Mouse (Mus musculus) liver, postnatal 0 days (tissue): ENCODE data around the gene Zfp609. TPM values are rescaled to one million over a fixed set of nuclear protein-coding genes. Genes with fewer than 3 reads are reported as not detected.
A peak's percentile ranks its signal among the peaks of the same experiment; 100 is the strongest.
"Not testable (repeated sequence)": the region's sequence is repeated elsewhere in the genome, so short reads cannot be mapped to it uniquely, and the experiment has no call there.

Experiments
- ATAC-seq: fragments of 200-750 bp; cut with Nextera tagmentation; 2 replicates; pipeline ENCODE4 v1.8.0; 2017; ENCODE audit warnings: mild to moderate bottlenecking, moderate library complexity
- DNase-seq: peaks from one replicate; pipeline ENCODE4 v3.0.0-alpha.2; 2016
- H3K27ac ChIP-seq: fragments of 300-500 bp; sonication (generic); 2 replicates; pipeline ENCODE4 v1.5.1; 2014; ENCODE audit warnings: antibody characterized with exemption, moderate library complexity, mild to moderate bottlenecking, low read depth
- H3K27me3 ChIP-seq: fragments of 300-500 bp; sonication (generic); 2 replicates; pipeline ENCODE4 v1.6.1; 2014; ENCODE audit warnings: low read length, control low read depth, mixed read lengths; ENCODE audit not compliant: insufficient read depth
- H3K36me3 ChIP-seq: fragments of 300-500 bp; sonication (generic); replicated peaks from 2 replicates; pipeline ENCODE4 v1.6.1; 2014; ENCODE audit warnings: mild to moderate bottlenecking, control low read depth, low read length, moderate library complexity, mixed read lengths; ENCODE audit not compliant: insufficient read depth
- H3K4me1 ChIP-seq: fragments of 300-500 bp; sonication (generic); 2 replicates; pipeline ENCODE4 v1.6.1; 2014; ENCODE audit warnings: antibody characterized with exemption, mild to moderate bottlenecking, control low read depth; ENCODE audit not compliant: insufficient read depth
- H3K4me2 ChIP-seq: fragments of 300-500 bp; sonication (generic); 2 replicates; pipeline ENCODE4 v1.6.1; 2014; ENCODE audit warnings: low read depth, mild to moderate bottlenecking, low read length, moderate library complexity, mixed read lengths
- H3K4me3 ChIP-seq: fragments of 300-500 bp; sonication (generic); 2 replicates; pipeline ENCODE4 v1.5.1; 2014; ENCODE audit warnings: low read depth, low read length
- H3K9ac ChIP-seq: fragments of 300-500 bp; sonication (generic); replicated peaks from 2 replicates; pipeline ENCODE4 v1.6.1; 2014; ENCODE audit warnings: mild to moderate bottlenecking, moderate library complexity
- H3K9me3 ChIP-seq: fragments of 300-500 bp; sonication (generic); 2 replicates; pipeline ENCODE4 v1.6.1; 2016; ENCODE audit warnings: mild to moderate bottlenecking, control low read depth, low read length, mixed read lengths
- CTCF ChIP-seq: sonication (generic); IDR thresholded peaks from 2 replicates; pipeline ENCODE4 v1.5.1; 2016; ENCODE audit warnings: antibody characterized with exemption, low read depth
- EP300 ChIP-seq: IDR thresholded peaks from 2 replicates; pipeline ENCODE4 v1.6.1; 2016; ENCODE audit warnings: antibody characterized with exemption, low read depth, mild to moderate bottlenecking
- WGBS: fragments of 180-500 bp; shearing (Covaris S2); extraction: QIAGEN DNeasy Blood & Tissue Kit; methylation state at CpG from one replicate; pipeline ENCODE4 v1.1.7; 2014; ENCODE audit not compliant: insufficient replicate concordance; 5-methylcytosine and 5-hydroxymethylcytosine counted together
- polyA plus RNA-seq: library from polyadenylated mRNA; unstranded; fragments of >200 nt; fragmentation: Nextera tagmentation; extraction: Ambion mirVana; gene quantifications from 2 replicates; pipeline ENCODE4 v1.2.1, GENCODE M21; 2015

Gene Zfp609
- polyA plus RNA-seq, 1 experiment from 2014 or later = 2.8 TPM

GRCm38 (mm10) chr9:65785772-65786368 lies 41.5 kb downstream of the Zfp609 start:
- ATAC-seq (peak; percentile 31; the same call in 1 of the 2 replicates), DNase-seq (no peak)
- no peaks in the 10 kb centered on the region for H3K27me3 ChIP-seq
- H3K9me3 ChIP-seq = no peaks in the 10 kb centered on the region
- 32% methylated on average over 4 of the region's 4 CpGs for WGBS
- H3K36me3 ChIP-seq = 0 out of 2 replicates have a peak, but pooled peaks cover 3% of the 10 kb centered on the region
- TF ChIP-seq EP300 = peak; percentile 66
- no peak for TF ChIP-seq CTCF
- peaks cover 29% of the 10 kb centered on the region for H3K4me1 ChIP-seq
- 0 out of 2 replicates have a peak overlapping the region, but pooled peaks have one; percentile 37 for H3K27ac ChIP-seq
- no peak overlapping the region for H3K4me3 ChIP-seq
- no peak overlapping the region for H3K9ac ChIP-seq
- H3K4me2 ChIP-seq = no peak overlapping the region; the same call in 1 of the 2 replicates

- DNase-seq, H3K4me3 ChIP-seq, H3K27ac ChIP-seq, H3K4me2 ChIP-seq, H3K9ac ChIP-seq, H3K36me3 ChIP-seq, ATAC-seq, H3K9me3 ChIP-seq, H3K27me3 ChIP-seq: not testable (repeated sequence)
- WGBS = 75% methylated on average over 3 of the region's 3 CpGs
- H3K4me1 ChIP-seq = peaks cover 19% of the 10 kb centered on the region; the same call in 1 of the 2 replicates
These were observed 47.7 kb downstream of the Zfp609 start for GRCm38 (mm10) chr9:65779619-65780018.

GRCm38 (mm10) chr9:65776874-65777432 lies 50.4 kb downstream of the Zfp609 start:
- Histone ChIP-seq H3K27me3 (no peaks in the 10 kb centered on the region), H3K4me2 (no peak overlapping the region), H3K9ac (no peak overlapping the region), H3K27ac (no peak overlapping the region), H3K4me1 (peaks cover 16% of the 10 kb centered on the region; the same call in 1 of the 2 replicates), H3K36me3 (no peaks in the 10 kb centered on the region), H3K9me3 (0 out of 2 replicates have a peak, but pooled peaks cover 2% of the 10 kb centered on the region), H3K4me3 (no peak overlapping the region)
- WGBS = 38% methylated on average over 1 of the region's 1 CpGs
- no peak for DNase-seq
- TF ChIP-seq EP300 (no peak), CTCF (no peak)
- ATAC-seq = no peak

GRCm38 (mm10) chr9:65776137-65776872 lies 51.1 kb downstream of the Zfp609 start:
- Histone ChIP-seq H3K36me3 (no peaks in the 10 kb centered on the region), H3K4me1 (peaks cover 19% of the 10 kb centered on the region; the same call in 1 of the 2 replicates), H3K27me3 (no peaks in the 10 kb centered on the region), H3K9ac (no peak overlapping the region), H3K4me3 (no peak overlapping the region), H3K4me2 (0 out of 2 replicates have a peak overlapping the region, but pooled peaks have one; percentile 16), H3K27ac (peak overlapping the region; percentile 53; the same call in 1 of the 2 replicates), H3K9me3 (0 out of 2 replicates have a peak, but pooled peaks cover 2% of the 10 kb centered on the region)
- DNase-seq (no peak), ATAC-seq (peak; percentile 54)
- 43% methylated on average over 8 of the region's 8 CpGs for WGBS
- no peak for TF ChIP-seq EP300
- TF ChIP-seq CTCF = no peak

- 92% methylated on average over 7 of the region's 7 CpGs for WGBS
- Histone ChIP-seq H3K4me1 (peaks cover 16% of the 10 kb centered on the region; the same call in 1 of the 2 replicates), H3K9ac (no peak overlapping the region), H3K4me2 (no peak overlapping the region), H3K27me3 (no peaks in the 10 kb centered on the region), H3K27ac (no peak overlapping the region), H3K36me3 (no peaks in the 10 kb centered on the region), H3K4me3 (no peak overlapping the region), H3K9me3 (0 out of 2 replicates have a peak, but pooled peaks cover 2% of the 10 kb centered on the region)
- DNase-seq (no peak), ATAC-seq (no peak)
- TF ChIP-seq CTCF (peak; percentile 14; the same call in 1 of the 2 replicates), EP300 (no peak)
These were observed 53.6 kb downstream of the Zfp609 start for GRCm38 (mm10) chr9:65773783-65774182.

GRCm38 (mm10) chr9:65771011-65771664 lies 56.2 kb downstream of the Zfp609 start:
- H3K9me3 ChIP-seq = 0 out of 2 replicates have a peak, but pooled peaks cover 2% of the 10 kb centered on the region
- H3K4me2 ChIP-seq = no peak overlapping the region
- H3K9ac ChIP-seq = no peak overlapping the region
- no peak for DNase-seq
- no peaks in the 10 kb centered on the region for H3K36me3 ChIP-seq
- H3K4me3 ChIP-seq = no peak overlapping the region
- WGBS = 60% methylated on average over 11 of the region's 11 CpGs
- TF ChIP-seq CTCF (no peak), EP300 (no peak)
- no peak for ATAC-seq
- H3K4me1 ChIP-seq = peaks cover 7% of the 10 kb centered on the region; the same call in 1 of the 2 replicates
- no peak overlapping the region for H3K27ac ChIP-seq
- no peaks in the 10 kb centered on the region for H3K27me3 ChIP-seq
